ENCODE assay signal across 7 mouse cellular contexts in the genomic region with DNA sequence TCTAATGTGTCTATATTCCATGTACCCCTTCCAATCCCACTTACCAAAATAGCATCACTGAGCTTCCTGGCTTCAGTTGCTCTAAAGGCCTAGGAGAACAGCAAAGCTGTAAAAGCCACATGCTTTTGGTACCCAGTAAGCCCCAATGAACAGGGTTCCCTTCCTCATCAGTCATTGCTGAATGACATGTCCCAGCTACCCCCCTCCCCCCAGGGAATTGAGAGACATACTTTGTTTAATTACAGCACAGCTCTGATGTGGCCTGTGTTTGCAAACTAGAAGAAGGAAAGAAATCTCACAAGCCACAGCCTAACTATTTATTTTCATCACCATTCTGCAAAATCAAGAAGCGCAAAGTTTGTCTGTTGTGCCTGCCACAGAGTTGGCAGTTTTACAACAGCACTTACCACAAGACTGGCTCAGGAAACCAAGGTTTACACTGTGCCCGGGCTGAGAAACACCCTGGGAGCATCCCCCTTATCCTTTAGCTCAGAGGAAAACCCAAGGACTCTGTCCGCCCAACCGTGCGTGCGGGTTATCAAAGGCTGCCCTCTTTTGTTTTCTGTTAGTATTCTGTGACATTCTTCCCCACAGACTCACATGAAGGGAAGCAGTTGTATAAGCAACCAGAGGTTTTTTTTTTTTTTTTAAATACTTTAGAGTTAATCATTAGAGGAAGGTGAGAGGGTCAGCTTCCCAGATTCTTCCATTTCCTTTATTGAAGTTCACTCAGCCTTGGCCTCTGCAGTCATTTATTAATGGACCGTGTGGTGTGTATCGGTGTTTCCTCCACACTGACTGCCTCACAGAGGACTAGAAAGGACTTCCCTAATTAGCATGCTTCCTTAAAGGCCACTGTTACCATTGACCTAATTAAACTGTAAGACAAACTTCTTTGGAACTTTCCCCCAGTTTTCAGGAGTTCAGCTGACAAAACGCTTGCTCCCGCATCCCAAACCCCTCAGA.
DNase-seq lines count a peak whose midpoint lies in the region; ATAC-seq lines count a peak whose summit lies in the region.

No protein-coding gene starts in this region.

- peak; percentile 8 for ATAC-seq in CD4-positive, CD25-positive, alpha-beta regulatory T cell, adult 4 months
- ATAC-seq in hindbrain, embryonic 13.5 days (ENCODE audit: low FRiP score): no peak
- peak; percentile 38; the same call in 1 of the 2 replicates for ATAC-seq in liver, embryonic 11.5 days (replicated peaks; ENCODE audit: low FRiP score)
- no peak for ATAC-seq in neural tube, embryonic 15.5 days (ENCODE audit: low FRiP score)

- no peaks in the 10 kb centered on the region for H3K27me3 ChIP-seq in hindbrain, embryonic 13.5 days
- no peaks in the 10 kb centered on the region for H3K27me3 ChIP-seq in liver, embryonic 11.5 days (replicated peaks; ENCODE audit: control insufficient read depth, insufficient read depth, low read length)
- H3K27me3 ChIP-seq in neural tube, embryonic 15.5 days (replicated peaks): no peaks in the 10 kb centered on the region

- 12% methylated on average over 10 of the region's 10 CpGs for WGBS in hindbrain, embryonic 13.5 days
- WGBS in liver, embryonic 11.5 days: 48% methylated on average over 10 of the region's 10 CpGs
- 16% methylated on average over 10 of the region's 10 CpGs for WGBS in neural tube, embryonic 15.5 days

- H3K27ac ChIP-seq in hindbrain, embryonic 13.5 days: no peak overlapping the region
- peak overlapping the region; percentile 53; the same call in 1 of the 2 replicates for H3K27ac ChIP-seq in liver, embryonic 11.5 days (ENCODE audit: low read depth, low read length)
- H3K27ac ChIP-seq in neural tube, embryonic 15.5 days (replicated peaks): peak overlapping the region; percentile 35; the same call in 1 of the 2 replicates

- H3K9ac ChIP-seq in hindbrain, embryonic 13.5 days: peak overlapping the region; percentile 24; the same call in 1 of the 2 replicates
- no peak overlapping the region for H3K9ac ChIP-seq in liver, embryonic 11.5 days (ENCODE audit: low read depth, low read length)
- H3K9ac ChIP-seq in neural tube, embryonic 15.5 days (replicated peaks): no peak overlapping the region

- no peak overlapping the region for H3K4me3 ChIP-seq in hindbrain, embryonic 13.5 days
- H3K4me3 ChIP-seq in liver, embryonic 11.5 days (ENCODE audit: low read depth, low read length): no peak overlapping the region
- H3K4me3 ChIP-seq in neural tube, embryonic 15.5 days (replicated peaks): no peak overlapping the region

- H3K36me3 ChIP-seq in hindbrain, embryonic 13.5 days: peaks cover 10% of the 10 kb centered on the region
- no peaks in the 10 kb centered on the region for H3K36me3 ChIP-seq in liver, embryonic 11.5 days (ENCODE audit: control insufficient read depth, insufficient read depth, low read length)
- H3K36me3 ChIP-seq in neural tube, embryonic 15.5 days: peaks cover 18% of the 10 kb centered on the region; the same call in 1 of the 2 replicates

- peak; percentile 23 to 33 for DNase-seq in B cell, adult 2 months
- no peak for DNase-seq in liver, embryonic 11.5 days (ENCODE audit: low spot score)
- DNase-seq in urinary bladder, adult 2 months (ENCODE audit: low spot score): no peak
- no peak for DNase-seq in frontal cortex, postnatal 14 days (ENCODE audit: low spot score in 2 of 2)

- H3K9me3 ChIP-seq in hindbrain, embryonic 13.5 days: no peaks in the 10 kb centered on the region
- H3K9me3 ChIP-seq in liver, embryonic 11.5 days (ENCODE audit: control insufficient read depth, low read length): no peaks in the 10 kb centered on the region
- H3K9me3 ChIP-seq in neural tube, embryonic 15.5 days (replicated peaks): no peaks in the 10 kb centered on the region

- peaks cover 15% of the 10 kb centered on the region for H3K4me1 ChIP-seq in hindbrain, embryonic 13.5 days (replicated peaks)
- H3K4me1 ChIP-seq in liver, embryonic 11.5 days (replicated peaks; ENCODE audit: control insufficient read depth, insufficient read depth, low read length): peaks cover 2% of the 10 kb centered on the region; the same call in 1 of the 2 replicates
- peaks cover 23% of the 10 kb centered on the region for H3K4me1 ChIP-seq in neural tube, embryonic 15.5 days

- no peak overlapping the region for H3K4me2 ChIP-seq in hindbrain, embryonic 13.5 days
- peak overlapping the region; percentile 27; the same call in 1 of the 2 replicates for H3K4me2 ChIP-seq in liver, embryonic 11.5 days
- H3K4me2 ChIP-seq in neural tube, embryonic 15.5 days: no peak overlapping the region

Comparison
In these comparisons a context has a peak if more than half of its experiments do, and no peak if none do; other contexts are left out.
1. DNase-seq: peak in B cell, adult 2 months (2 of 2); none in liver, embryonic 11.5 days (single experiment), urinary bladder, adult 2 months (single experiment) and frontal cortex, postnatal 14 days (0 of 2).
2. ATAC-seq: peak in CD4-positive, CD25-positive, alpha-beta regulatory T cell, adult 4 months (single experiment) and liver, embryonic 11.5 days (single experiment); none in hindbrain, embryonic 13.5 days (single experiment) and neural tube, embryonic 15.5 days (single experiment).